ENCODE assay signal across 20 mouse cellular contexts in genomic region chr4:82585536-82585935, GRCm38 (mm10).
DNase-seq lines count a peak whose midpoint lies in the region; ATAC-seq and TF ChIP-seq lines count a peak whose summit lies in the region.
"Had no signal": no experiment of that assay in that cellular context is flagged by ENCODE, and none has a peak within 500 bp of the region (broad histone marks: within the 10 kb centered on the region; RNA-seq: fewer than 3 reads in every experiment).

No protein-coding gene starts in this region.

- no peaks in the 10 kb centered on the region for H3K36me3 ChIP-seq in forebrain, embryonic 11.5 days (ENCODE audit: control insufficient read depth, insufficient read depth, low read length)
- H3K36me3 ChIP-seq in forebrain, embryonic 12.5 days (replicated peaks), result no peaks in the 10 kb centered on the region
- H3K36me3 ChIP-seq in liver, adult 2 months (ENCODE audit: control insufficient read depth, insufficient read depth, low read length), result no peaks in the 10 kb centered on the region
- no peaks in the 10 kb centered on the region for H3K36me3 ChIP-seq in forebrain, embryonic 15.5 days
- H3K36me3 ChIP-seq: embryonic facial prominence, embryonic 12.5 days; heart, embryonic 15.5 days; limb, embryonic 12.5 days; liver, embryonic 13.5 days had no signal

- WGBS in forebrain, embryonic 11.5 days, result 54% methylated on average over 9 of the region's 9 CpGs
- WGBS in forebrain, embryonic 12.5 days, result 54% methylated on average over 9 of the region's 9 CpGs
- 88% methylated on average over 9 of the region's 9 CpGs for WGBS in liver, adult 2 months
- WGBS in forebrain, embryonic 15.5 days, result 58% methylated on average over 9 of the region's 9 CpGs

- H3K9ac ChIP-seq in forebrain, embryonic 11.5 days (ENCODE audit: low read length), result no peak overlapping the region
- H3K9ac ChIP-seq in forebrain, embryonic 12.5 days, result no peak overlapping the region
- H3K9ac ChIP-seq in liver, adult 2 months (ENCODE audit: low read depth, low read length), result no peak overlapping the region
- H3K9ac ChIP-seq in forebrain, embryonic 15.5 days (replicated peaks), result no peak overlapping the region
- H3K9ac ChIP-seq: embryonic facial prominence, embryonic 12.5 days; heart, embryonic 15.5 days; limb, embryonic 12.5 days; liver, embryonic 13.5 days had no signal

- no peak overlapping the region for H3K4me3 ChIP-seq in forebrain, embryonic 11.5 days (ENCODE audit: low read depth, low read length)
- H3K4me3 ChIP-seq in forebrain, embryonic 12.5 days (replicated peaks), result no peak overlapping the region
- H3K4me3 ChIP-seq in liver, adult 2 months (ENCODE audit: insufficient read depth, low read depth, low read length), result no peak overlapping the region
- H3K4me3 ChIP-seq in forebrain, embryonic 15.5 days, result no peak overlapping the region
- H3K4me3 ChIP-seq: embryonic facial prominence, embryonic 12.5 days; heart, embryonic 15.5 days; limb, embryonic 12.5 days; liver, embryonic 13.5 days had no signal

- H3K4me1 ChIP-seq in forebrain, embryonic 11.5 days (replicated peaks; ENCODE audit: control insufficient read depth, insufficient read depth, low read length), result no peaks in the 10 kb centered on the region
- peaks cover 20% of the 10 kb centered on the region for H3K4me1 ChIP-seq in forebrain, embryonic 12.5 days
- H3K4me1 ChIP-seq in liver, adult 2 months (ENCODE audit: control insufficient read depth, insufficient read depth, low read length), result no peaks in the 10 kb centered on the region
- H3K4me1 ChIP-seq in forebrain, embryonic 15.5 days, result peaks cover 19% of the 10 kb centered on the region
- H3K4me1 ChIP-seq: limb, embryonic 12.5 days; liver, embryonic 13.5 days had no signal

- no peak overlapping the region for H3K27ac ChIP-seq in forebrain, embryonic 11.5 days (ENCODE audit: low read depth, low read length)
- no peak overlapping the region for H3K27ac ChIP-seq in forebrain, embryonic 12.5 days
- H3K27ac ChIP-seq in liver, adult 2 months (replicated peaks; ENCODE audit: insufficient read depth, low read depth, low read length), result no peak overlapping the region
- H3K27ac ChIP-seq in forebrain, embryonic 15.5 days (replicated peaks), result peak overlapping the region; percentile 64
- H3K27ac ChIP-seq: embryonic facial prominence, embryonic 12.5 days; heart, embryonic 15.5 days; limb, embryonic 12.5 days; liver, embryonic 13.5 days had no signal

- no peak for DNase-seq in forebrain, embryonic 11.5 days (ENCODE audit: low spot score)
- peak; percentile 13 for DNase-seq in liver, adult 2 months (ENCODE audit: extremely low read depth, low read depth, low spot score)
- DNase-seq in liver, result no peak
- DNase-seq in cerebellum, adult 9-11 months, result peak; percentile 37
- DNase-seq in heart, postnatal 10 days, result no peak
- no peak for DNase-seq in frontal cortex, postnatal 36 days (ENCODE audit: low spot score in 2 of 2)
- DNase-seq: adrenal gland, adult 2 months; heart, postnatal 4 days; kidney, postnatal 25 days; liver, embryonic 13.5 days; lung, adult 2 months; lung, postnatal 14 days; thymus, postnatal 25 days had no signal

- no peak for TF ChIP-seq POLR2A in liver, adult 2 months (IDR thresholded peaks at IDR 0.05; ENCODE audit: extremely low read depth, insufficient read depth, low read length)

- H3K9me3 ChIP-seq in forebrain, embryonic 11.5 days (ENCODE audit: control insufficient read depth, low read length), result no peaks in the 10 kb centered on the region
- no peaks in the 10 kb centered on the region for H3K9me3 ChIP-seq in forebrain, embryonic 12.5 days
- H3K9me3 ChIP-seq in forebrain, embryonic 15.5 days, result no peaks in the 10 kb centered on the region
- H3K9me3 ChIP-seq: embryonic facial prominence, embryonic 12.5 days; heart, embryonic 15.5 days; limb, embryonic 12.5 days; liver, embryonic 13.5 days had no signal

- intact Hi-C loops in heart, postnatal 10 days (cut with DNase I), result no loop called here

- H3K4me2 ChIP-seq in forebrain, embryonic 11.5 days (ENCODE audit: low read depth, low read length, severe bottlenecking), result no peak overlapping the region
- no peak overlapping the region for H3K4me2 ChIP-seq in forebrain, embryonic 12.5 days
- H3K4me2 ChIP-seq in forebrain, embryonic 15.5 days (replicated peaks), result 0 out of 2 replicates have a peak overlapping the region, but pooled peaks have one; percentile 12
- H3K4me2 ChIP-seq: embryonic facial prominence, embryonic 12.5 days; heart, embryonic 15.5 days; limb, embryonic 12.5 days; liver, embryonic 13.5 days; midbrain, embryonic 11.5 days had no signal

- H3K79me2 ChIP-seq in liver, adult 2 months (ENCODE audit: control insufficient read depth, insufficient read depth, low read length), result no peaks in the 10 kb centered on the region

- no peaks in the 10 kb centered on the region for H3K27me3 ChIP-seq in forebrain, embryonic 11.5 days (ENCODE audit: control insufficient read depth, insufficient read depth, low read length)
- H3K27me3 ChIP-seq in forebrain, embryonic 12.5 days, result no peaks in the 10 kb centered on the region
- H3K27me3 ChIP-seq in liver, adult 2 months (ENCODE audit: control insufficient read depth, insufficient read depth, low read length), result no peaks in the 10 kb centered on the region
- no peaks in the 10 kb centered on the region for H3K27me3 ChIP-seq in forebrain, embryonic 15.5 days
- H3K27me3 ChIP-seq: embryonic facial prominence, embryonic 12.5 days; heart, embryonic 15.5 days; limb, embryonic 12.5 days; liver, embryonic 13.5 days had no signal

- 0 out of 2 replicates have a peak, but pooled peaks have one; percentile 30 for ATAC-seq in forebrain, embryonic 11.5 days (replicated peaks; ENCODE audit: low FRiP score)
- ATAC-seq in forebrain, embryonic 12.5 days (ENCODE audit: low FRiP score), result no peak
- no peak for ATAC-seq in forebrain, embryonic 15.5 days (replicated peaks)
- ATAC-seq: intestine, postnatal 0 days had no signal

- TF ChIP-seq CTCF in liver, adult 2 months (IDR thresholded peaks at IDR 0.05; ENCODE audit: low read depth, low read length), result no peak

Comparison
In these comparisons a context has a peak if more than half of its experiments do, and no peak if none do; other contexts are left out.
1. DNase-seq: peak in liver, adult 2 months (single experiment) and cerebellum, adult 9-11 months (single experiment); none in forebrain, embryonic 11.5 days (single experiment), liver (single experiment), heart, postnatal 10 days (0 of 2) and frontal cortex, postnatal 36 days (0 of 2).